Mouse (Mus musculus) kidney, postnatal 36 days (tissue): Measurements from ENCODE around the gene Taar7e.
A peak's percentile ranks its signal among the peaks of the same experiment; 100 is the strongest.
"Not testable (repeated sequence)": the region's sequence is repeated elsewhere in the genome, so short reads cannot be mapped to it uniquely, and the experiment has no call there.

Experiments used
- DNase-seq, 2 experiments: peaks; one replicate each; pipeline ENCODE4 v3.0.0; 2021 to 2022; ENCODE audit warnings: mixed read lengths in 2 of 2

Gene Taar7e

GRCm38 (mm10) chr10:24037314-24037713 lies at the start of gene Taar7e:
Gene Taar7e, plus strand, starts transcription at chr10:24037614.
- no peak for DNase-seq

- DNase-seq, result no peak
Observed at GRCm38 (mm10) chr10:23993381-23993780, 44.0 kb upstream of the Taar7e start, which contains the start of gene Taar7a. Gene Taar7a, minus strand, starts transcription at chr10:23993481.

GRCm38 (mm10) chr10:23999639-24000038 lies 37.8 kb upstream of the Taar7e start, which contains the start of gene Taar7b:
Gene Taar7b, plus strand, starts transcription at chr10:23999939.
- DNase-seq, result no peak

- DNase-seq, result no peak
Observed at GRCm38 (mm10) chr10:24006442-24006841, 31.0 kb upstream of the Taar7e start.

- DNase-seq, result no peak
Observed at GRCm38 (mm10) chr10:24007034-24007433, 30.4 kb upstream of the Taar7e start.

- DNase-seq, result no peak
Observed at GRCm38 (mm10) chr10:24008143-24008542, 29.3 kb upstream of the Taar7e start.

GRCm38 (mm10) chr10:24026922-24027321 lies 10.5 kb upstream of the Taar7e start, which contains the start of gene Taar7d:
Gene Taar7d, plus strand, starts transcription at chr10:24027222.
- DNase-seq, result no peak

GRCm38 (mm10) chr10:24031347-24031746 lies 6.1 kb upstream of the Taar7e start:
- DNase-seq, result no peak

GRCm38 (mm10) chr10:24040120-24040869 lies 2.9 kb downstream of the Taar7e start:
- DNase-seq, result no peak

GRCm38 (mm10) chr10:24049210-24049609 lies 11.8 kb downstream of the Taar7e start, which contains the start of gene Taar7f:
Gene Taar7f, plus strand, starts transcription at chr10:24049510.
- DNase-seq, result no peak

GRCm38 (mm10) chr10:24052039-24052438 lies 14.6 kb downstream of the Taar7e start:
- no peak for DNase-seq

GRCm38 (mm10) chr10:24058986-24059385 lies 21.6 kb downstream of the Taar7e start:
- no peak for DNase-seq

- DNase-seq, result not testable (repeated sequence)
Observed at GRCm38 (mm10) chr10:24074751-24075150, 37.3 kb downstream of the Taar7e start.

- DNase-seq, result not testable (repeated sequence)
Observed at GRCm38 (mm10) chr10:24076200-24076599, 38.8 kb downstream of the Taar7e start, which contains the start of gene Taar8a. Gene Taar8a, plus strand, starts transcription at chr10:24076500.

- DNase-seq, result peak; percentile 40 to 68
Observed at GRCm38 (mm10) chr10:24080166-24080565, 42.8 kb downstream of the Taar7e start.

GRCm38 (mm10) chr10:24085936-24086335 lies 48.5 kb downstream of the Taar7e start:
- DNase-seq, result no peak

GRCm38 (mm10) chr10:24086555-24086954 lies 49.1 kb downstream of the Taar7e start:
- DNase-seq, result no peak

- DNase-seq, result no peak
Observed at GRCm38 (mm10) chr10:24087168-24087567, 49.8 kb downstream of the Taar7e start.
